Mouse (Mus musculus) liver, embryonic 14.5 days (tissue): ENCODE measurements at regions not wholly inside any gene's neighbourhood (a gene's known extent, or its start where the extent isn't known, plus 50 kb on each side); places are given as distances from the start of the nearest gene placed in this dataset.

Experiments
- ATAC-seq: fragments of 200-750 bp; cut with Nextera tagmentation; 2 replicates; pipeline ENCODE4 v1.8.0; 2017; ENCODE audit warnings: moderate number of reproducible peaks, mild to moderate bottlenecking, moderate library complexity; ENCODE audit not compliant: insufficient read depth
- DNase-seq, 3 experiments: peaks; one replicate each; pipeline ENCODE4 v3.0.0-alpha.2; 2012 to 2013; ENCODE audit warnings: low read depth in 3 of 3, low spot score in 3 of 3
- H3K27ac ChIP-seq: fragments of 300-500 bp; sonication (generic); 2 replicates; pipeline ENCODE4 v1.5.1; 2014; ENCODE audit warnings: moderate library complexity, mild to moderate bottlenecking, control low read depth, inconsistent platforms
- H3K27me3 ChIP-seq: fragments of 300-500 bp; sonication (generic); 2 replicates; pipeline ENCODE4 v1.6.1; 2014; ENCODE audit warnings: mild to moderate bottlenecking, low read length, moderate library complexity; ENCODE audit not compliant: control insufficient read depth, insufficient read depth
- H3K36me3 ChIP-seq: fragments of 300-500 bp; sonication (generic); replicated peaks from 2 replicates; pipeline ENCODE4 v1.6.1; 2014; ENCODE audit warnings: low read depth; ENCODE audit not compliant: control insufficient read depth, insufficient read depth
- H3K4me1 ChIP-seq, 2 experiments: fragments of 200-500 bp in 1 of 2; fragments of 300-500 bp in 1 of 2; sonication (generic) in 1 of 2; replicated peaks; 2 replicates each; pipeline ENCODE4 v1.6.1; 2012 to 2014; ENCODE audit warnings: antibody characterized with exemption in 1 of 2, inconsistent platforms in 1 of 2, low read length in 1 of 2; ENCODE audit not compliant: control insufficient read depth in 2 of 2, insufficient read depth in 2 of 2
- H3K4me2 ChIP-seq: fragments of 300-500 bp; sonication (generic); 2 replicates; pipeline ENCODE4 v1.6.1; 2014; ENCODE audit warnings: low read depth, mild to moderate bottlenecking, control low read depth, moderate library complexity
- H3K4me3 ChIP-seq, 2 experiments: fragments of 200-500 bp in 1 of 2; fragments of 300-500 bp in 1 of 2; sonication (generic) in 1 of 2; 2 replicates each; pipeline ENCODE4 v1.5.1; 2012 to 2014; ENCODE audit warnings: low read depth in 2 of 2, low read length in 2 of 2, mild to moderate bottlenecking in 2 of 2, control low read depth in 1 of 2, inconsistent platforms in 1 of 2, moderate library complexity in 1 of 2; ENCODE audit not compliant: insufficient read depth in 1 of 2
- H3K9ac ChIP-seq: fragments of 300-500 bp; sonication (generic); replicated peaks from 2 replicates; pipeline ENCODE4 v1.6.1; 2014; ENCODE audit warnings: mild to moderate bottlenecking, control low read depth, moderate library complexity
- H3K9me3 ChIP-seq: fragments of 300-500 bp; sonication (generic); 2 replicates; pipeline ENCODE4 v1.6.1; 2016; ENCODE audit warnings: low read length, mixed read lengths; ENCODE audit not compliant: control insufficient read depth
- CTCF ChIP-seq: IDR thresholded peaks from 2 replicates; pipeline ENCODE4 v1.5.1; 2016; ENCODE audit warnings: antibody characterized with exemption, low read depth, control low read depth
- EP300 ChIP-seq: IDR thresholded peaks from 2 replicates; pipeline ENCODE4 v1.6.1; 2016; ENCODE audit warnings: antibody characterized with exemption, low read depth
- WGBS: fragments of 180-500 bp; shearing (Covaris S2); extraction: QIAGEN DNeasy Blood & Tissue Kit; methylation state at CpG from one replicate; pipeline ENCODE4 v1.1.7; 2014; ENCODE audit not compliant: insufficient replicate concordance; 5-methylcytosine and 5-hydroxymethylcytosine counted together

- TF ChIP-seq CTCF (no peak), EP300 (no peak)
Measured at GRCm38 (mm10) chr13:112052456-112052855, 235.8 kb upstream of the Ankrd55 start.

GRCm38 (mm10) chr13:112054879-112055371 is 233.3 kb upstream of the Ankrd55 start:
- Histone ChIP-seq H3K4me3 (no peak overlapping the region), H3K27me3 (no peaks in the 10 kb centered on the region; the same call in 1 of the 2 replicates), H3K9me3 (no peaks in the 10 kb centered on the region), H3K27ac (no peak overlapping the region), H3K4me1 (peaks cover 5 to 6% of the 10 kb centered on the region in 2 experiments), H3K4me2 (no peak overlapping the region), H3K9ac (no peak overlapping the region), H3K36me3 (no peaks in the 10 kb centered on the region)
- DNase-seq = no peak
- 68% methylated on average over 6 of the region's 6 CpGs for WGBS
- ATAC-seq = no peak
- TF ChIP-seq CTCF = no peak
- TF ChIP-seq EP300 = no peak

More at GRCm38 (mm10) chr13:112052456-112052855, 235.8 kb upstream of the Ankrd55 start:
- H3K4me3 ChIP-seq = no peak overlapping the region
- H3K27ac ChIP-seq = no peak overlapping the region
- 84% methylated on average over 3 of the region's 3 CpGs for WGBS
- H3K4me1 ChIP-seq = peaks cover 11 to 15% of the 10 kb centered on the region in 2 experiments
- ATAC-seq (no peak), DNase-seq (no peak)
- no peak overlapping the region for H3K4me2 ChIP-seq
- H3K27me3 ChIP-seq = no peaks in the 10 kb centered on the region; the same call in 1 of the 2 replicates
- no peaks in the 10 kb centered on the region for H3K36me3 ChIP-seq
- H3K9me3 ChIP-seq = no peaks in the 10 kb centered on the region
- no peak overlapping the region for H3K9ac ChIP-seq

- peaks cover 6 to 8% of the 10 kb centered on the region in 2 experiments for H3K4me1 ChIP-seq
- WGBS = 72% methylated on average over 11 of the region's 11 CpGs
- H3K36me3 ChIP-seq = no peaks in the 10 kb centered on the region
- no peak overlapping the region for H3K27ac ChIP-seq
- ATAC-seq (no peak), DNase-seq (no peak)
- H3K9ac ChIP-seq = no peak overlapping the region
- no peak overlapping the region for H3K4me3 ChIP-seq
- H3K9me3 ChIP-seq = no peaks in the 10 kb centered on the region
- TF ChIP-seq CTCF (no peak), EP300 (no peak)
- no peaks in the 10 kb centered on the region for H3K27me3 ChIP-seq
- no peak overlapping the region for H3K4me2 ChIP-seq
Measured at GRCm38 (mm10) chr13:112058218-112058617, 230.0 kb upstream of the Ankrd55 start.

- no peak overlapping the region for H3K27ac ChIP-seq
- no peaks in the 10 kb centered on the region for H3K9me3 ChIP-seq
- ATAC-seq = no peak
- H3K9ac ChIP-seq = no peak overlapping the region
- no peak overlapping the region for H3K4me3 ChIP-seq
- TF ChIP-seq EP300 (no peak), CTCF (no peak)
- no peak overlapping the region for H3K4me2 ChIP-seq
- 66% methylated on average over 6 of the region's 6 CpGs for WGBS
- H3K27me3 ChIP-seq = peaks cover 2% of the 10 kb centered on the region; the same call in 1 of the 2 replicates
- DNase-seq = no peak
- peaks cover 7 to 11% of the 10 kb centered on the region in 2 experiments for H3K4me1 ChIP-seq
- H3K36me3 ChIP-seq = no peaks in the 10 kb centered on the region
Measured at GRCm38 (mm10) chr13:112058771-112059170, 229.5 kb upstream of the Ankrd55 start.

- H3K27me3 ChIP-seq = peaks cover 13% of the 10 kb centered on the region
- H3K4me3 ChIP-seq = no peak overlapping the region
- H3K4me1 ChIP-seq = peaks cover 9 to 13% of the 10 kb centered on the region in 2 experiments
- no peak for TF ChIP-seq CTCF
- TF ChIP-seq EP300 = no peak
- no peak overlapping the region for H3K27ac ChIP-seq
- H3K36me3 ChIP-seq = no peaks in the 10 kb centered on the region
- WGBS = 51% methylated on average over 8 of the region's 8 CpGs
- no peak overlapping the region for H3K4me2 ChIP-seq
- DNase-seq = no peak
- ATAC-seq = no peak
- no peaks in the 10 kb centered on the region for H3K9me3 ChIP-seq
- no peak overlapping the region for H3K9ac ChIP-seq
Measured at GRCm38 (mm10) chr13:112062024-112062423, 226.2 kb upstream of the Ankrd55 start.
